Mouse (Mus musculus): ENCODE measurements around the gene Smbd1. TPM values are rescaled to one million over a fixed set of nuclear protein-coding genes. Genes with fewer than 3 reads are reported as not detected.

Gene Smbd1
- total RNA-seq, 2 experiments from 2014 or later, result not detected

Other genes with a start within 250 kb of the Smbd1 start
- 10 to 100 TPM; 37.3 to 43.2 TPM for gene Tfrc, start 201.6 kb downstream of the Smbd1 start, total RNA-seq (2021)
- 100 to 1,000 TPM; 227 to 233 TPM for gene Tnk2, start 166.6 kb downstream of the Smbd1 start, total RNA-seq (2021)
- not detected for gene Muc4, start 74.6 kb downstream of the Smbd1 start, total RNA-seq (2021)
- gene Muc20, start 13.0 kb downstream of the Smbd1 start, total RNA-seq (2021), result not detected
- gene Fyttd1, start 67.0 kb upstream of the Smbd1 start, total RNA-seq (2021), result 100 to 1,000 TPM; 108 to 113 TPM
- gene Rubcn, start 67.3 kb upstream of the Smbd1 start, total RNA-seq (2021), result 10 to 100 TPM; 56.7 to 57.1 TPM
- gene Lrch3, start 103.6 kb upstream of the Smbd1 start, total RNA-seq (2021), result 10 to 100 TPM; 37.3 to 39.6 TPM
- gene Iqcg, start 245.7 kb upstream of the Smbd1 start, total RNA-seq (2021), result 1 to 10 TPM; 3.8 to 7.0 TPM
- 100 to 1,000 TPM; 342 to 348 TPM for gene Rpl35a, start 246.0 kb upstream of the Smbd1 start, total RNA-seq (2021)

Measured in layer of hippocampus, adult 18-20 months (tissue).